Mouse (Mus musculus) erythroblast, adult 5-6 weeks (primary cell): ENCODE data around the gene Vmn1r152. TPM values are rescaled to one million over a fixed set of nuclear protein-coding genes. Genes with fewer than 3 reads are reported as not detected.
"Not testable (repeated sequence)": the region's sequence is repeated elsewhere in the genome, so short reads cannot be mapped to it uniquely, and the experiment has no call there.

Experiments
- ATAC-seq: replicated peaks from 2 replicates; pipeline ENCODE4 v1.8.0; 2016; ENCODE audit warnings: moderate number of reproducible peaks, mild to moderate bottlenecking, moderate TSS enrichment, inconsistent platforms; ENCODE audit not compliant: poor library complexity, low FRiP score, severe bottlenecking
- total RNA-seq, 2 experiments: library from RNA; stranded (forward) in 1 of 2; stranded (reverse) in 1 of 2; fragments of 150-400 nt in 1 of 2; fragments of 200-764, 138-1000 nt in 1 of 2; gene quantifications; 2 replicates each; pipeline versions ENCODE4 v1.2.3 to v1.2.4; 2015 to 2017; ENCODE audit warnings: low replicate concordance in 2 of 2

Vmn1r152 gene
- total RNA-seq (2015; ENCODE audit: low replicate concordance) (not detected in 2 replicates), total RNA-seq (2017; ENCODE audit: low replicate concordance) (not detected in 2 replicates)

- ATAC-seq: not testable (repeated sequence)
Measured at GRCm38 (mm10) chr7:22522667-22523066, at the start of gene Vmn1r152. Gene Vmn1r152 (plus strand): TSS chr7:22522967.

- not testable (repeated sequence) for ATAC-seq
Measured at GRCm38 (mm10) chr7:22499578-22499977, 23.2 kb upstream of the Vmn1r152 start, which contains the start of gene Vmn1r151. Gene Vmn1r151 (minus strand): TSS chr7:22499678.

- ATAC-seq: not testable (repeated sequence)
Measured at GRCm38 (mm10) chr7:22534787-22535186, 12.0 kb downstream of the Vmn1r152 start, which contains the start of gene Gm8677. Gene Gm8677 (minus strand): TSS chr7:22534887.

GRCm38 (mm10) chr7:22565243-22565642 is 42.5 kb downstream of the Vmn1r152 start, which contains the start of gene Gm4201:
Gene Gm4201 (minus strand): TSS chr7:22565343.
- ATAC-seq: not testable (repeated sequence)

Other genes with a start within 250 kb of the Vmn1r152 start
- gene Gm4187, start 193.2 kb upstream of the Vmn1r152 start, total RNA-seq (2015; ENCODE audit: low replicate concordance): not detected in 2 replicates
- gene Gm4187, start 193.2 kb upstream of the Vmn1r152 start, total RNA-seq (2017; ENCODE audit: low replicate concordance): not detected in 2 replicates
- not detected in 2 replicates for gene Gm8660, start 151.9 kb upstream of the Vmn1r152 start, total RNA-seq (2015; ENCODE audit: low replicate concordance)
- gene Gm8660, start 151.9 kb upstream of the Vmn1r152 start, total RNA-seq (2017; ENCODE audit: low replicate concordance): not detected in 2 replicates
- gene Vmn1r148, start 109.4 kb upstream of the Vmn1r152 start, total RNA-seq (2015; ENCODE audit: low replicate concordance): not detected in 2 replicates
- not detected in 2 replicates for gene Vmn1r148, start 109.4 kb upstream of the Vmn1r152 start, total RNA-seq (2017; ENCODE audit: low replicate concordance)
- not detected in 2 replicates for gene Vmn1r149, start 84.7 kb upstream of the Vmn1r152 start, total RNA-seq (2015; ENCODE audit: low replicate concordance)
- gene Vmn1r149, start 84.7 kb upstream of the Vmn1r152 start, total RNA-seq (2017; ENCODE audit: low replicate concordance): not detected in 2 replicates
- gene Gm10665, start 58.9 kb upstream of the Vmn1r152 start, total RNA-seq (2015; ENCODE audit: low replicate concordance): not detected in 2 replicates
- not detected in 2 replicates for gene Gm10665, start 58.9 kb upstream of the Vmn1r152 start, total RNA-seq (2017; ENCODE audit: low replicate concordance)
- not detected in 2 replicates for gene Vmn1r151, start 23.3 kb upstream of the Vmn1r152 start, total RNA-seq (2015; ENCODE audit: low replicate concordance)
- not detected in 2 replicates for gene Vmn1r151, start 23.3 kb upstream of the Vmn1r152 start, total RNA-seq (2017; ENCODE audit: low replicate concordance)
- not detected in 2 replicates for gene Gm8677, start 11.9 kb downstream of the Vmn1r152 start, total RNA-seq (2015; ENCODE audit: low replicate concordance)
- not detected in 2 replicates for gene Gm8677, start 11.9 kb downstream of the Vmn1r152 start, total RNA-seq (2017; ENCODE audit: low replicate concordance)
- not detected in 2 replicates for gene Gm4201, start 42.4 kb downstream of the Vmn1r152 start, total RNA-seq (2015; ENCODE audit: low replicate concordance)
- gene Gm4201, start 42.4 kb downstream of the Vmn1r152 start, total RNA-seq (2017; ENCODE audit: low replicate concordance): not detected in 2 replicates
- not detected in 2 replicates for gene Gm4565, start 65.2 kb downstream of the Vmn1r152 start, total RNA-seq (2015; ENCODE audit: low replicate concordance)
- gene Gm4565, start 65.2 kb downstream of the Vmn1r152 start, total RNA-seq (2017; ENCODE audit: low replicate concordance): not detected in 2 replicates
- gene Vmn1r155, start 135.1 kb downstream of the Vmn1r152 start, total RNA-seq (2015; ENCODE audit: low replicate concordance): not detected in 2 replicates
- gene Vmn1r155, start 135.1 kb downstream of the Vmn1r152 start, total RNA-seq (2017; ENCODE audit: low replicate concordance): not detected in 2 replicates
- not detected in 2 replicates for gene Gm8693, start 169.3 kb downstream of the Vmn1r152 start, total RNA-seq (2015; ENCODE audit: low replicate concordance)
- not detected in 2 replicates for gene Gm8693, start 169.3 kb downstream of the Vmn1r152 start, total RNA-seq (2017; ENCODE audit: low replicate concordance)
- not detected in 2 replicates for gene Gm4567, start 196.7 kb downstream of the Vmn1r152 start, total RNA-seq (2015; ENCODE audit: low replicate concordance)
- gene Gm4567, start 196.7 kb downstream of the Vmn1r152 start, total RNA-seq (2017; ENCODE audit: low replicate concordance): not detected in 2 replicates
- not detected in 2 replicates for gene Vmn1r157, start 238.7 kb downstream of the Vmn1r152 start, total RNA-seq (2015; ENCODE audit: low replicate concordance)
- gene Vmn1r157, start 238.7 kb downstream of the Vmn1r152 start, total RNA-seq (2017; ENCODE audit: low replicate concordance): not detected in 2 replicates